Mouse (Mus musculus) embryonic fibroblast, embryonic 13.5 days (primary cell): ENCODE measurements around the gene Camk1d.

Experiments
- CTCF ChIP-seq: IDR thresholded peaks from 2 replicates; pipeline ENCODE4 v1.5.1; 2011; ENCODE audit warnings: mild to moderate bottlenecking, control low read depth, low read length, moderate library complexity, borderline replicate concordance; ENCODE audit not compliant: insufficient read depth
- POLR2A ChIP-seq: IDR thresholded peaks from 2 replicates; pipeline ENCODE4 v1.6.1; 2011; ENCODE audit warnings: low read depth, mild to moderate bottlenecking, control low read depth, low read length, moderate library complexity

DNA sequence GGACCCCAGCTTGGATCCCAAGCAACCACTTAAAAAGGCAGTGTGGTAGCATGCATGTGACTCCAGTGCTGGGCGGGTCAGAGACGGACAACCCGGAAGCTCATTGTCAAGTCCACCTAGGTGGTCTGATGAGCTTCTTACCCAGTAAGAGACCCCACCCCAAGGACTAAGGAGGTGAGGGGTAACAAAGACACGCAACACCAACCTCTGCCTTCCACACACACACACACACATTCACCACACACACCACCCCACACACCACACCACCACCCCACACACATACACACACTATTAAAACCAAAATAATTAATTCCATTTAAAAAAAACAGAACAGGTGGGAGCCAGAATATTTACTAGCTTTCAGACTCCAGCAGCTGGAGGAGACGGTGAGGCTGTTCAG is 73.7 kb downstream of the Camk1d start:
- TF ChIP-seq CTCF (no peak), POLR2A (no peak)
